Mouse (Mus musculus): ENCODE measurements at regions not wholly inside any gene's neighbourhood (a gene's known extent, or its start where the extent isn't known, plus 50 kb on each side); places are given as distances from the start of the nearest gene placed in this dataset.

DNA sequence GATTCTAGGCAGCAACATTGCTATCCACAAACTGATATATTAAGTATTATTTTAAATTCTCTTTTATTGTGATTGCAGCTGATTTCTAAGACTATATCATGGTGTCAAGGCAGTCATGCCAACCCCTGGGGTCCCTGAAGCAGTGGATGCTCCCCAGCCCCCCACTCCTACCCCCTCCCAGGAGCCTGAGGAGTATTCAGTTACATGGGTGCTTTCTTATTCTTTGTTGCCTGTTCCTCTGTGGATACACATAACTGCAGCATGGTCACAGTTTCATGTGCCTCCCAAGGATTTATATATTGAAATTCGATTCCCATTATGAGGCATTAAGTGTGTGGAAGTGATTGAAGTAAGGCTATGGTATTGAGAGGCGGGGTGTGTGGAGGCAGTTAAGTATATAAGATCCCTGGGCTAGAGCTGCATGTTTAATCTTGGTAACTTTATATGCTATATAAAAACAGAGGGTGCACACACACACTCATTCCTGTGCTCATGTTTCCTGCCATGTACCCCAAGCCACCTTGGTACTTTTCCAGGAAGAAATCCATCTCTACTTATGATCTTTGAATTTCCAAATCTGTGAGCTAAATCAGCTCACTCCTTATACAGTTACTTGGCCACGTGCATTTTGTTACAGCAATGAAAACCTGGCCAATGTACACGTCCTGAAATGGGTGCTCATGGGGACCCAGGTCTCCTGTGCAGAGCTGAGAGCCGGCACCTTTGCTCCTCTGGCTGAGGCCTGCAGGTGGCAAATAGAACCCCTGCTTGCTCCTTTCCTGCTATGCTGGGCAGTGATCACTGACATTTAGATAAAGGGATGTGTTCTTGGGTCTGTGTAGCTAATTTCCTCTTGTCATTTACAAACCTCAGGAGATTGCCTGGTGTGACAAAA, 259.0 kb downstream of the Nek10 start:
- Histone ChIP-seq H3K4me2 (no peak overlapping the region), H3K9ac (no peak overlapping the region), H3K27ac (no peak overlapping the region), H3K9me3 (no peaks in the 10 kb centered on the region), H3K36me3 (no peaks in the 10 kb centered on the region), H3K27me3 (no peaks in the 10 kb centered on the region), H3K4me1 (no peaks in the 10 kb centered on the region), H3K4me3 (no peak overlapping the region)
- 50% methylated on average over 5 of the region's 5 CpGs for WGBS
- peak; percentile 8; the same call in 1 of the 2 replicates for ATAC-seq (ENCODE audit: borderline replicate concordance, extremely low read depth, low FRiP score, low TSS enrichment)

DNA sequence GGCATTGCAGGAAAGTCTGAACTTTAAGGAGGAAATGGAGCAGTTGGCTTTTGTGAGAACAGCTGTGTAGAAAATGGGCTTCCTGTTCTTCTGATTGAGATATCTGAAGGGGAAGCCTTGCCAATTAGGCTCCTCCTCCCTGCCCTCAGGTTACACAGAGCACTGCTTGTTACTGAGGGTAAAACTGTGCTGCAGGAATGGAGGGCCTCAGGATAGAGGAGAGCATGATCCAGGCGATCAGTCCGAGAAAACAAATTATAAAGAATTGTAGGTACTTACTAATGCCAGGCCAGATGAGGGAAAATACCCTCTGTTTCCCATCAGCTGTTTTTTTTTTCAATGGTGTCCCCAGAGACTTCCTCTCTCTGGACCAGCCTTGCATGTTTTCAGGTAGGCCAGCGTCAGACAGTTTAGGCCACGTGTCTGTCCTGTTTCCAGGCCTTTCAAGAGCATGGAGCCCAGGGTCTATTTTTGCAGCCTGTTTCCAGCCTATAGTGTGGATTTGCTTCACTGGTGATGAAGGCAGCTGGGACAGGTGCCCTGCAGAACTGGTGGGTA, 259.7 kb downstream of the Nek10 start:
- Histone ChIP-seq H3K4me1 (no peaks in the 10 kb centered on the region), H3K36me3 (no peaks in the 10 kb centered on the region), H3K9me3 (no peaks in the 10 kb centered on the region), H3K4me2 (no peak overlapping the region), H3K27me3 (no peaks in the 10 kb centered on the region), H3K4me3 (no peak overlapping the region), H3K27ac (no peak overlapping the region), H3K9ac (no peak overlapping the region)
- 57% methylated on average over 4 of the region's 4 CpGs for WGBS
- peak; percentile 46; the same call in 1 of the 2 replicates for ATAC-seq (ENCODE audit: borderline replicate concordance, extremely low read depth, low FRiP score, low TSS enrichment)

DNA sequence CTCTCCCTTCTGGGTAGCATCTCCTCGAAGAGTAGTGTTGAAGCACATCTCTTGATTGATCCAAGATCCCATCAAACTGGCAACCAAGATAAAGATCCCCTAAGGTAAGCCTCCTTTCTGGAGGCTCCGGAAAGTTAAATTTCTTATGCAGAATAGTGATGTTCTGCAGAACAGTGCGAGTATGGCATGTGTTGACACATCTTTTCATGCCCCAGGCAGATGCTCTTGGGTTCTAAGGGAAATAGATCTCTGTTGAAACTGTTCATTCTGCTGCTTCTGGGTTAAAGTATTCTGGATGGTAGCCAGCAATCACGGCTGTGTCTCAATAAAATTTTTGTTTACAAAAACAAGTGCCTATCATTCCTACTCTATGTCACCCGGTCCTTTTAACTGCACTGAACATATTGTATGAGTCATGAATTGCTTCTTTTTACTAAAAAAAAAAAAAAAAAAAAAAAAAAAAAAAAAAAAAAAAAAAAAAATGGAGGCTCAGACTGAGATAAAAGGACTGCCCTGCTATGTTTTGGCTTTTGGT, 261.8 kb downstream of the Nek10 start:
- Histone ChIP-seq H3K4me3 (no peak overlapping the region), H3K9me3 (no peaks in the 10 kb centered on the region), H3K27ac (no peak overlapping the region), H3K36me3 (no peaks in the 10 kb centered on the region), H3K27me3 (no peaks in the 10 kb centered on the region), H3K4me1 (no peaks in the 10 kb centered on the region), H3K4me2 (no peak overlapping the region), H3K9ac (no peak overlapping the region)
- no peak for ATAC-seq (ENCODE audit: borderline replicate concordance, extremely low read depth, low FRiP score, low TSS enrichment)
- 53% methylated on average over 5 of the region's 5 CpGs for WGBS

GRCm38 (mm10) chr14:15075877-15076276, 272.7 kb downstream of the Nek10 start:
- Histone ChIP-seq H3K4me1 (no peaks in the 10 kb centered on the region), H3K27ac (no peak overlapping the region), H3K9me3 (no peaks in the 10 kb centered on the region), H3K36me3 (no peaks in the 10 kb centered on the region), H3K27me3 (no peaks in the 10 kb centered on the region), H3K4me3 (no peak overlapping the region), H3K4me2 (no peak overlapping the region), H3K9ac (no peak overlapping the region)
- ATAC-seq (ENCODE audit: borderline replicate concordance, extremely low read depth, low FRiP score, low TSS enrichment) = peak; percentile 49; the same call in 1 of the 2 replicates
- WGBS = 24% methylated on average over 3 of the region's 3 CpGs

DNA sequence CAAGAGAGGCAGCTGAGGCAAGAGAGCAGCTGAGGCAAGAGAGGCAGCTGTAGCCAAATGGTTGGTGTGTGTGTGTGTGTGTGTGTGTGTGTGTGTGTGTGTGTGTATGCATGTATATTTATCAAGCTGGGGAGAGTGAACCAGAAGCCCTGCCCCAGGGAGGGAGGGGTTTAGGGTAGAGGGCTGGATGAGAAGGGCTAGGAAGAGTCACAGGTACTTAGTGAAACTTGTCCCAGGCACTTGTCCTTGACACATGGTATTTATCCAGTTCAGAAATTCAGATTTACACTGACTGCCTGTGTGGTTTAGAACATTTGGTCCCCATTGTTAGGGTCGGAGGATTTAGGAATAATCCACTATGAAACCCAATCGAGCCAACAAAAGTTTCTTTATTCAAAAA, 279.7 kb downstream of the Nek10 start:
- no peak overlapping the region for H3K9ac ChIP-seq
- no peak overlapping the region for H3K4me3 ChIP-seq
- no peaks in the 10 kb centered on the region for H3K27me3 ChIP-seq
- H3K9me3 ChIP-seq = no peaks in the 10 kb centered on the region
- H3K27ac ChIP-seq = no peak overlapping the region
- no peaks in the 10 kb centered on the region for H3K4me1 ChIP-seq
- H3K36me3 ChIP-seq = no peaks in the 10 kb centered on the region
- ATAC-seq (ENCODE audit: borderline replicate concordance, extremely low read depth, low FRiP score, low TSS enrichment) = no peak
- H3K4me2 ChIP-seq = no peak overlapping the region
- WGBS = 70% methylated on average over 2 of the region's 2 CpGs

GRCm38 (mm10) chr14:15083812-15084211, 280.6 kb downstream of the Nek10 start:
- Histone ChIP-seq H3K4me3 (no peak overlapping the region), H3K36me3 (no peaks in the 10 kb centered on the region), H3K27me3 (no peaks in the 10 kb centered on the region), H3K27ac (no peak overlapping the region), H3K4me1 (no peaks in the 10 kb centered on the region), H3K9me3 (no peaks in the 10 kb centered on the region), H3K4me2 (no peak overlapping the region), H3K9ac (no peak overlapping the region)
- 50% methylated on average over 1 of the region's 1 CpGs for WGBS
- ATAC-seq (ENCODE audit: borderline replicate concordance, extremely low read depth, low FRiP score, low TSS enrichment) = no peak

DNA sequence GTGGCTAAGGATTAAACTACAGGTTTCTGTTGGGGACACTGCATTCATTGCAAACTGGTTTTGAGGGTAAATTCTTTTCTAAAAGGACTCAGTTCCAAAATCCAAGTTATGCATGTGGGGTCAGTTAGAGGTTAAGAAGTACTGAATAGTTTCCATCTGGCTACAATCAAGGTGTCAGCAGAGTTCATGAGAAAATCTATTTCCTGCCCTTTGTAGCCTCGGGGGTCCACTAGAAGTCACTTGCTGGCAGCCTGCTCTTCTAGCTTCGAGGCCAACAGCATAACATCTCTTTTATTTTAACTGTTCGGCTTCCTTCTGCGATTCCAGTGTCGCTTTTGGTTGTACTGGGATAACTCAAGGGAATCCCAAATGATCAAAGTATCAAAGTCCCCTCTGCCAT, 283.8 kb downstream of the Nek10 start:
- Histone ChIP-seq H3K4me1 (no peaks in the 10 kb centered on the region), H3K4me3 (no peak overlapping the region), H3K9me3 (no peaks in the 10 kb centered on the region), H3K4me2 (no peak overlapping the region), H3K9ac (no peak overlapping the region), H3K27ac (no peak overlapping the region), H3K36me3 (no peaks in the 10 kb centered on the region), H3K27me3 (no peaks in the 10 kb centered on the region)
- WGBS = 57% methylated on average over 5 of the region's 5 CpGs
- ATAC-seq (ENCODE audit: borderline replicate concordance, extremely low read depth, low FRiP score, low TSS enrichment) = no peak

GRCm38 (mm10) chr14:15096865-15097264, 293.6 kb downstream of the Nek10 start:
- no peak overlapping the region for H3K4me2 ChIP-seq
- 21% methylated on average over 1 of the region's 1 CpGs for WGBS
- H3K4me1 ChIP-seq = no peaks in the 10 kb centered on the region
- no peak overlapping the region for H3K4me3 ChIP-seq
- no peak overlapping the region for H3K9ac ChIP-seq
- H3K9me3 ChIP-seq = no peaks in the 10 kb centered on the region
- no peaks in the 10 kb centered on the region for H3K27me3 ChIP-seq
- H3K36me3 ChIP-seq = no peaks in the 10 kb centered on the region
- no peak overlapping the region for H3K27ac ChIP-seq
- no peak for ATAC-seq (ENCODE audit: borderline replicate concordance, extremely low read depth, low FRiP score, low TSS enrichment)

GRCm38 (mm10) chr14:15099909-15100308, 296.7 kb downstream of the Nek10 start:
- Histone ChIP-seq H3K4me2 (no peak overlapping the region), H3K4me1 (no peaks in the 10 kb centered on the region), H3K9me3 (no peaks in the 10 kb centered on the region), H3K9ac (no peak overlapping the region), H3K4me3 (no peak overlapping the region), H3K27ac (no peak overlapping the region), H3K36me3 (no peaks in the 10 kb centered on the region), H3K27me3 (no peaks in the 10 kb centered on the region)
- ATAC-seq (ENCODE audit: borderline replicate concordance, extremely low read depth, low FRiP score, low TSS enrichment) = no peak

- Histone ChIP-seq H3K27me3 (no peaks in the 10 kb centered on the region), H3K4me1 (no peaks in the 10 kb centered on the region), H3K36me3 (no peaks in the 10 kb centered on the region), H3K4me2 (no peak overlapping the region), H3K4me3 (no peak overlapping the region), H3K9ac (no peak overlapping the region), H3K27ac (no peak overlapping the region), H3K9me3 (no peaks in the 10 kb centered on the region)
- 65% methylated on average over 2 of the region's 2 CpGs for WGBS
- no peak for ATAC-seq (ENCODE audit: borderline replicate concordance, extremely low read depth, low FRiP score, low TSS enrichment)
Measured at GRCm38 (mm10) chr14:15107795-15108321, 304.6 kb downstream of the Nek10 start.

DNA sequence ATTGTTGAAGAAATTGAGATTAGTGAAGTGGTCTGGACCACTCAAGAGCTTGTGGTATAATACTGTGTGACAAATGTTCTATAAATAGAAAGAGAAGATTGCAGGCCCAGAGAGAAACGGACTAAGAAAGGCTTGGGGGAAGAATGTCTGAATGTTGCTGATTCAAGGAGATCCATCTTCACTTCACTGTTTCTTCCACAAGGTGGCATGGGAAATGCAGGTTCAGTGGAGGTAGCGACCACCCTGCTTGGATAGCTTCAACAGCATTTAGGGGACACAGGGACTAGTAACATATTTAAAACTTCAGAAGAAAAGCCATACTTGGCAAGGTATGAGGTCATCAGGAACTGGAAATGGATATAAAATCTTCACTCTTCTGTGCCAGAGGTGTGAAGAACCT, 316.5 kb downstream of the Nek10 start:
- Histone ChIP-seq H3K36me3 (no peaks in the 10 kb centered on the region), H3K4me3 (no peak overlapping the region), H3K4me1 (no peaks in the 10 kb centered on the region), H3K9me3 (no peaks in the 10 kb centered on the region), H3K9ac (no peak overlapping the region), H3K27me3 (no peaks in the 10 kb centered on the region), H3K4me2 (no peak overlapping the region), H3K27ac (no peak overlapping the region)
- no peak for ATAC-seq (ENCODE audit: borderline replicate concordance, extremely low read depth, low FRiP score, low TSS enrichment)
- WGBS = 46% methylated on average over 2 of the region's 2 CpGs

GRCm38 (mm10) chr14:15128157-15128556, 310.6 kb downstream of the Lrrc3b start:
- Histone ChIP-seq H3K9ac (no peak overlapping the region), H3K4me3 (no peak overlapping the region), H3K27me3 (no peaks in the 10 kb centered on the region), H3K9me3 (no peaks in the 10 kb centered on the region), H3K4me1 (no peaks in the 10 kb centered on the region), H3K4me2 (no peak overlapping the region), H3K27ac (no peak overlapping the region), H3K36me3 (no peaks in the 10 kb centered on the region)
- no peak for ATAC-seq (ENCODE audit: borderline replicate concordance, extremely low read depth, low FRiP score, low TSS enrichment)
- WGBS = 84% methylated on average over 3 of the region's 3 CpGs

Data from lung, embryonic 15.5 days (tissue).